Mouse (Mus musculus) heart, postnatal 36 days (tissue): ENCODE measurements around the gene Kif5a. TPM values are rescaled to one million over a fixed set of nuclear protein-coding genes. Genes with fewer than 3 reads are reported as not detected.
A peak's percentile ranks its signal among the peaks of the same experiment; 100 is the strongest.
"Not testable (repeated sequence)": the region's sequence is repeated elsewhere in the genome, so short reads cannot be mapped to it uniquely, and the experiment has no call there.

ENCODE experiments used
- DNase-seq, 2 experiments: peaks; one replicate each; pipeline ENCODE4 v3.0.0; 2021 to 2022
- intact Hi-C: fragments of 180-260 bp; cut with DNase I; formaldehyde crosslinking; loops from one replicate; pipeline ENCODE4 v1.15.1; 2025
- total RNA-seq, 2 experiments: library from RNA; stranded (reverse); gene quantifications; 2 replicates each; pipeline ENCODE4 v1.2.3; 2021

Kif5a gene
- total RNA-seq = under 1 TPM; 0.41 to 0.92 TPM

- intact Hi-C loops = loop anchor here (10.0 kb wide), 1 partner anchor 358 kb away; the partner anchor contains the start of gene Atp23
- no peak for DNase-seq
Measured at GRCm38 (mm10) chr10:127262548-127263398, at the start of gene Kif5a. TSS of gene Kif5a (minus strand) at chr10:127263348.

GRCm38 (mm10) chr10:127312858-127313257 lies 49.7 kb upstream of the Kif5a start:
- intact Hi-C loops = loop anchor here (1.0 kb wide), 1 partner anchor 47 kb away; the partner anchor contains the start of gene Dctn2
- DNase-seq = no peak

- intact Hi-C loops = loop anchor here (1.0 kb wide), 1 partner anchor 46 kb away; the partner anchor contains the start of gene Dctn2
- peak; percentile 85 to 88 for DNase-seq
Measured at GRCm38 (mm10) chr10:127312356-127312676, 49.2 kb upstream of the Kif5a start.

- DNase-seq = peak; percentile 92 to 94
- intact Hi-C loops = loop anchor here (1.0 kb wide), 2 partner anchors 20 to 45 kb away; partner anchors contain the start of gene Dctn2
Measured at GRCm38 (mm10) chr10:127311476-127312355, 48.6 kb upstream of the Kif5a start, which contains the start of gene Mars. TSS of gene Mars (minus strand) at chr10:127311786.

- no peak for DNase-seq
- intact Hi-C loops = loop anchor here (1.0 kb wide), 1 partner anchor 19 kb away; no protein-coding TSS in a partner anchor
Measured at GRCm38 (mm10) chr10:127310523-127311475, 47.7 kb upstream of the Kif5a start.

- DNase-seq, intact Hi-C loops: not testable (repeated sequence)
Measured at GRCm38 (mm10) chr10:127309167-127309566, 46.0 kb upstream of the Kif5a start.

- no peak for DNase-seq
- intact Hi-C loops = no loop called here
Measured at GRCm38 (mm10) chr10:127303136-127303535, 40.0 kb upstream of the Kif5a start.

- DNase-seq = no peak
- intact Hi-C loops = no loop called here
Measured at GRCm38 (mm10) chr10:127300361-127300760, 37.2 kb upstream of the Kif5a start.

GRCm38 (mm10) chr10:127297015-127297871 lies 34.1 kb upstream of the Kif5a start:
- no peak for DNase-seq
- intact Hi-C loops = no loop called here

- DNase-seq = no peak
- intact Hi-C loops = no loop called here
Measured at GRCm38 (mm10) chr10:127295986-127296794, 33.0 kb upstream of the Kif5a start.

- no peak for DNase-seq
- intact Hi-C loops = loop anchor here (5.0 kb wide), 1 partner anchor 797 kb away; the partner anchor contains the start of gene Baz2a
Measured at GRCm38 (mm10) chr10:127294895-127295510, 31.9 kb upstream of the Kif5a start.

GRCm38 (mm10) chr10:127293590-127294113 lies 30.5 kb upstream of the Kif5a start:
- no peak for DNase-seq
- intact Hi-C loops = loop anchor here (5.0 kb wide), 1 partner anchor 799 kb away; the partner anchor contains the start of gene Baz2a

- DNase-seq = peak in 1 of 2 experiments; percentile 63
- intact Hi-C loops = loop anchor here (5.0 kb wide), 1 partner anchor 799 kb away; the partner anchor contains the start of gene Baz2a
Measured at GRCm38 (mm10) chr10:127292987-127293538, 29.9 kb upstream of the Kif5a start.

GRCm38 (mm10) chr10:127291881-127292638 lies 28.9 kb upstream of the Kif5a start:
- intact Hi-C loops = loop anchor here (1.0 to 5.0 kb wide), 2 partner anchors 19 to 800 kb away; partner anchors contain the start of genes Baz2a and Mars
- no peak for DNase-seq

- intact Hi-C loops = loop anchor here (1.0 to 5.0 kb wide), 2 partner anchors 20 to 801 kb away; partner anchors contain the start of genes Baz2a and Mars
- peak in 1 of 2 experiments; percentile 65 for DNase-seq
Measured at GRCm38 (mm10) chr10:127290930-127291880, 28.1 kb upstream of the Kif5a start.
